Mouse (Mus musculus) lung, postnatal 0 days (tissue): Measurements from ENCODE around the gene Usp24. TPM values are rescaled to one million over a fixed set of nuclear protein-coding genes. Genes with fewer than 3 reads are reported as not detected.

Experiments used
- ATAC-seq: fragments of 200-750 bp; cut with Nextera tagmentation; 2 replicates; pipeline ENCODE4 v1.8.0; 2017; ENCODE audit warnings: moderate library complexity
- DNase-seq: peaks from one replicate; pipeline ENCODE4 v3.0.0-alpha.2; 2016; ENCODE audit warnings: low spot score
- H3K27ac ChIP-seq: fragments of 300-500 bp; sonication (generic); 2 replicates; pipeline ENCODE4 v1.5.1; 2014; ENCODE audit warnings: antibody characterized with exemption, mild to moderate bottlenecking, low read length, mixed read lengths
- H3K27me3 ChIP-seq: fragments of 300-500 bp; sonication (generic); replicated peaks from 2 replicates; pipeline ENCODE4 v1.6.1; 2014; ENCODE audit warnings: low read length, mixed read lengths; ENCODE audit not compliant: insufficient read depth
- H3K36me3 ChIP-seq: fragments of 300-500 bp; sonication (generic); 2 replicates; pipeline ENCODE4 v1.6.1; 2014; ENCODE audit warnings: low read length, mixed read lengths; ENCODE audit not compliant: insufficient read depth
- H3K4me1 ChIP-seq: fragments of 300-500 bp; sonication (generic); 2 replicates; pipeline ENCODE4 v1.6.1; 2014; ENCODE audit warnings: antibody characterized with exemption, low read depth, low read length, mixed read lengths; ENCODE audit not compliant: insufficient read depth
- H3K4me2 ChIP-seq: fragments of 300-500 bp; sonication (generic); replicated peaks from 2 replicates; pipeline ENCODE4 v1.6.1; 2014; ENCODE audit warnings: low read depth, mild to moderate bottlenecking, low read length, moderate library complexity, mixed read lengths
- H3K4me3 ChIP-seq: fragments of 300-500 bp; sonication (generic); 2 replicates; pipeline ENCODE4 v1.5.1; 2014; ENCODE audit warnings: low read depth, low read length
- H3K9ac ChIP-seq: fragments of 300-500 bp; sonication (generic); replicated peaks from 2 replicates; pipeline ENCODE4 v1.6.1; 2014; ENCODE audit warnings: low read depth, mild to moderate bottlenecking
- H3K9me3 ChIP-seq: fragments of 300-500 bp; sonication (generic); 2 replicates; pipeline ENCODE4 v1.6.1; 2016; ENCODE audit warnings: low read length, mixed read lengths
- CTCF ChIP-seq: IDR thresholded peaks from 2 replicates; pipeline ENCODE4 v1.5.1; 2016; ENCODE audit warnings: antibody characterized with exemption, mild to moderate bottlenecking
- EP300 ChIP-seq: IDR thresholded peaks from 2 replicates; pipeline ENCODE4 v1.6.1; 2016; ENCODE audit warnings: antibody characterized with exemption, mild to moderate bottlenecking, control low read depth
- WGBS: fragments of 180-500 bp; shearing (Covaris S2); extraction: QIAGEN DNeasy Blood & Tissue Kit; methylation state at CpG from one replicate; pipeline ENCODE4 v1.1.7; 2014; 5-methylcytosine and 5-hydroxymethylcytosine counted together
- polyA plus RNA-seq: library from polyadenylated mRNA; unstranded; fragments of >200 nt; fragmentation: Nextera tagmentation; extraction: Ambion mirVana; gene quantifications from 2 replicates; pipeline ENCODE4 v1.2.1, GENCODE M21; 2015

Usp24 gene
- polyA plus RNA-seq, 1 experiment from 2014 or later, result 6.3 TPM

DNA sequence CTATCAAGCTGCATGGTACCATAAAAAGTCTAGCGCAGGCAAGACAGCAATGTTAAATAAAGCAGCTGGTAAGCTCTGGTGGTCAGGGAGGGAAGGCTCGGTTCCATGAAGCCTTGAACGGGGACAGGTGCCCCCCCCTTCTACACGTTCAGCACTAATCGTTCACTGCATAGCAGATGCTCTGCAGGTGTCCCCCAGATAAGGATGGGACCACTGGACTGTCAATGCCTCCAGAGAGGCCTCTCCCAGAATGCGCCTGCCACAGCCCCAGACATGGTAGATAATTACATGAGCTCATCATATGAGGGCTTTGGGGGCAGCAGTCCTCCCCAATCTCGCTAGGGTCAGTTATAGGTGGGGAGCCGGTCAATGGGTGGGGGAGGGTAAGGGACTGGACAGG lies 133.3 kb downstream of the Usp24 start:
- 82% methylated on average over 8 of the region's 8 CpGs for WGBS
- TF ChIP-seq CTCF (no peak), EP300 (no peak)
- no peaks in the 10 kb centered on the region for H3K27me3 ChIP-seq
- no peak overlapping the region for H3K27ac ChIP-seq
- ATAC-seq (no peak), DNase-seq (no peak)
- no peak overlapping the region for H3K4me2 ChIP-seq
- no peaks in the 10 kb centered on the region for H3K4me1 ChIP-seq
- no peaks in the 10 kb centered on the region for H3K9me3 ChIP-seq
- H3K9ac ChIP-seq, result no peak overlapping the region
- H3K4me3 ChIP-seq, result no peak overlapping the region
- no peaks in the 10 kb centered on the region for H3K36me3 ChIP-seq

DNA sequence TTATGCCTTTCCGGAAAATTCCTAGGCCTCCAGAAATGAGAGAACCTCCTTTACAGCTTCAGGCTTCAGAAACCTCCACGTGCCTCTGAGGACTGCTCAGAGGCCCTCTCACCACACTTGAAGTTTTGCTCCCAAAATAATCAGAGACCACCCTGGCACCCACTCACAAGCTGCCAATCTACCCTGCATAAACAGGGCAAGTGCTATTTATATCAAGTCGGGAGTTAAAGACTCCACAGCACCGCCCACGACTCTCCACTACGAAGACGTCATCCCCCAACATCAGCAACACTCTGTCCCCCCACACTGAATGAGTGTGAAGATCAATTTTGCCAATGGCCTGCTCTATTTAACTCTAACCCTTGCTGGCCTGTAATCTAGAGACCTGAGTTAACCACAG lies 136.4 kb downstream of the Usp24 start:
- 51% methylated on average over 7 of the region's 7 CpGs for WGBS

DNA sequence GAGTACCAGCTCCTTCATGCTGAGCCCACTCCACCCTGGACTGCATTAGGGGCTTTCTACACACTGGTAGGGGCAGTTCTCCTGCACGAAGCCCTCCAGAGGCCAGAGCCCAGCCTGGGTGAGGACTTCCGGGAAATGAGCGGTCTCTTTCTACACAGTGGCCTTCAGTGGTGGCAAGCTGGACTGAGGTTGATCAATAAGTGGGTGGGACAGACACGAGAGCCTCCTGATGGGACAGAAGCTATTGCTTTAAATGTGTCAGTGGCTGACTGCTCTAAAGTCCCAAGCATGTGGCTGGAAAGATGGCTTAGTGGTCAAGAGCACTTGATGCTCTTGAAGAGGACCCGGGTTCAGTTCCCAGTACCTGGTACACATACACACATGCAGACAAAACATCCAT lies 137.1 kb downstream of the Usp24 start:
- no peaks in the 10 kb centered on the region for H3K9me3 ChIP-seq
- H3K4me1 ChIP-seq, result no peaks in the 10 kb centered on the region
- no peak overlapping the region for H3K4me2 ChIP-seq
- H3K4me3 ChIP-seq, result no peak overlapping the region
- no peak overlapping the region for H3K27ac ChIP-seq
- H3K27me3 ChIP-seq, result no peaks in the 10 kb centered on the region
- 82% methylated on average over 5 of the region's 5 CpGs for WGBS
- ATAC-seq (no peak), DNase-seq (no peak)
- H3K9ac ChIP-seq, result no peak overlapping the region
- TF ChIP-seq CTCF, result no peak
- TF ChIP-seq EP300, result no peak
- no peaks in the 10 kb centered on the region for H3K36me3 ChIP-seq

More for the DNA sequence above, 136.4 kb downstream of the Usp24 start:
- TF ChIP-seq EP300 (no peak), CTCF (no peak)
- no peak for DNase-seq
- H3K9ac ChIP-seq, result no peak overlapping the region
- no peaks in the 10 kb centered on the region for H3K9me3 ChIP-seq
- H3K27me3 ChIP-seq, result no peaks in the 10 kb centered on the region
- no peak overlapping the region for H3K27ac ChIP-seq
- no peak overlapping the region for H3K4me3 ChIP-seq
- H3K36me3 ChIP-seq, result no peaks in the 10 kb centered on the region
- H3K4me2 ChIP-seq, result no peak overlapping the region
- no peaks in the 10 kb centered on the region for H3K4me1 ChIP-seq
- no peak for ATAC-seq

DNA sequence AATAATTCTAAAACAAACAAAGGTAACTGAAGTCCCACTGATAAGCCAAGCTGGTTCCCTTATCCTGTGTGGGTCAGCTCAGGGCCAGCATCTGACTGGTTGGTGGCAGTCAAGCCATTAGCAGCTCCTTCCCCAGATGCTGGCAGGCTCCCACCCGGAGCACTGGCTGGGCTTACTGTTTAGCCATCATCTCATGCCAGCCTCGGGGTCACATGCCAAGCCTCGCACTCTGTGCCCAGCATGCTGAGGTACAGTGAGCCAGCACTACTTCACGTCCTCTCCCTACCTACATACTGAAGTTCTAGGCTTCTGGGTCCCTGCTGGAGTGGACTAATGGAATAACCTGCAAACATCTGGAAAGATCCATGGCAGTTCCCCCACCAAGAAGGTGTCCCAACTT lies 137.5 kb downstream of the Usp24 start:
- no peak overlapping the region for H3K27ac ChIP-seq
- no peak for ATAC-seq
- 74% methylated on average over 4 of the region's 4 CpGs for WGBS
- H3K9ac ChIP-seq, result no peak overlapping the region
- no peak overlapping the region for H3K4me2 ChIP-seq
- H3K9me3 ChIP-seq, result no peaks in the 10 kb centered on the region
- TF ChIP-seq EP300 (no peak), CTCF (no peak)
- no peak overlapping the region for H3K4me3 ChIP-seq
- no peaks in the 10 kb centered on the region for H3K36me3 ChIP-seq
- H3K27me3 ChIP-seq, result no peaks in the 10 kb centered on the region
- no peaks in the 10 kb centered on the region for H3K4me1 ChIP-seq
- DNase-seq, result no peak

DNA sequence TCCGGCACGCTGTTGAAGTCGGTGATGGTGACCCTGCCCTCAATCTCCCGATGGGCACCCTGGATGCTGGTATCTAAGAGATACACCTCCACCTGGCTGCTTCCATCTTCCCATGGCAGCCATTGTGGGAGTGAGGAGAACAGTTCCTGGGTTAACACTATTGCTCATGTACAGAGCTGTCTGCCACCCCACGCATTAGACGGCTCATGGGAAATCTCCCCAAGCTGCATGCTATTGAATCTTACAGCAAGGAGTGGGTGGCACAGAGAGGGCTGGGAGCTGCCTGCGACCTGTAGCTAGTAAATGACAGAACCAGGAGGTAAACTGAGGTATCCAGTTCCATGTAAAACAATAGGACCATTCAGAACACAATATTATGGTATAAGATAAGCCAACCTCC lies 138.5 kb downstream of the Usp24 start:
- no peak for ATAC-seq

DNA sequence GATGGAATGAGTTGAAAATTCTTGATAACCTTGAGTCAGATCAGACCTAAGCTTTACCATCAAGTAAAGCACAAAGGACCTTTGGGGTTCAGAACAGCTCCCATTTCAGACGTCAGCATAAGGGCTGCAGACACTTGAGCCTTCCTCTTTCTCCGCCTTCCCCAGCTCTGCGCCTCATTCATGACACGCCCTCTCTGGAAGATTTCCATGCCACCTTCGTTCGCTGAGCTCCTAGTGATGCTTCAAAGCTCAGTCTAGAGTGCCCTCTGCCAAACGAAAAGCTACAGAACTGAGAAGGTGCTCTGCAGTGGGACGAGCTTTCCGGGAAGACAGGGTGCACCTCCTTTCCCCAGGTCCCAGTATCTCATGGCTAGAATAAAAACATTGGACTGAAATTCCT lies 146.0 kb downstream of the Usp24 start:
- WGBS, result 63% methylated on average over 9 of the region's 9 CpGs
- peaks cover 12% of the 10 kb centered on the region for H3K27me3 ChIP-seq
- no peak for ATAC-seq

More for the DNA sequence above, 138.5 kb downstream of the Usp24 start:
- H3K27me3 ChIP-seq, result no peaks in the 10 kb centered on the region
- H3K9me3 ChIP-seq, result no peaks in the 10 kb centered on the region
- H3K36me3 ChIP-seq, result no peaks in the 10 kb centered on the region
- TF ChIP-seq CTCF, result no peak
- no peak for DNase-seq
- WGBS, result 89% methylated on average over 7 of the region's 7 CpGs
- H3K4me2 ChIP-seq, result no peak overlapping the region
- no peaks in the 10 kb centered on the region for H3K4me1 ChIP-seq
- H3K27ac ChIP-seq, result no peak overlapping the region
- H3K9ac ChIP-seq, result no peak overlapping the region
- no peak overlapping the region for H3K4me3 ChIP-seq

DNA sequence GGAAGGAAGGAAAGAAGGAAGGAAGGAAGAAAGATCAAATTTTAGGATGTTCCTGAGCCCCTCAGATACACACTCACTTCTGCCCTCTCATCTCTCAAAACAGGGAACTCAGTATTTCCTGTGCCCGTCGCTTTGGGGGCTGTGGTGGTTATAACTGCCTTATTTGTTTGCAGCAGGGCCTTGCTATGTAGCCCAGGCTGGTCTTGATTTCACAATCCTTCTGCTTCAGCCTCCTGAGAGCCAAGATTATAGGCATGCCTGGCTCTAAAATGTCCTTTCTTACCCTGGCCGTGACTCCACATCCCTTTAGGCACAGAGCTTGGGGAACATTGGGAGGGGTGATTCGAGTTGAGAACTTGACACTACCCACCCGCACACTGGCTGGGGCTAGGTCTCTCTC lies 146.5 kb downstream of the Usp24 start:
- Histone ChIP-seq H3K9me3 (no peaks in the 10 kb centered on the region), H3K36me3 (no peaks in the 10 kb centered on the region), H3K27me3 (peaks cover 12% of the 10 kb centered on the region), H3K27ac (no peak overlapping the region), H3K4me3 (no peak overlapping the region), H3K4me1 (0 out of 2 replicates have a peak, but pooled peaks cover 4% of the 10 kb centered on the region), H3K4me2 (no peak overlapping the region), H3K9ac (no peak overlapping the region)
- DNase-seq (no peak), ATAC-seq (no peak)
- 64% methylated on average over 5 of the region's 5 CpGs for WGBS
- TF ChIP-seq EP300 (no peak), CTCF (no peak)

More for the DNA sequence above, 146.0 kb downstream of the Usp24 start:
- Histone ChIP-seq H3K9ac (no peak overlapping the region), H3K27ac (no peak overlapping the region), H3K36me3 (no peaks in the 10 kb centered on the region), H3K4me3 (no peak overlapping the region), H3K4me2 (no peak overlapping the region), H3K9me3 (no peaks in the 10 kb centered on the region), H3K4me1 (0 out of 2 replicates have a peak, but pooled peaks cover 4% of the 10 kb centered on the region)
- no peak for DNase-seq
- TF ChIP-seq EP300 (no peak), CTCF (no peak)
